Mouse (Mus musculus) embryonic fibroblast, embryonic 13.5 days (primary cell): ENCODE data around the gene Vamp5. TPM values are rescaled to one million over a fixed set of nuclear protein-coding genes. Genes with fewer than 3 reads are reported as not detected.
A peak's percentile ranks its signal among the peaks of the same experiment; 100 is the strongest.

Experiments used
- H3K27ac ChIP-seq: 2 replicates; pipeline ENCODE4 v1.5.1; 2012; ENCODE audit warnings: low read length, control low read depth, inconsistent platforms; ENCODE audit not compliant: insufficient read depth
- H3K4me1 ChIP-seq: 2 replicates; pipeline ENCODE4 v1.6.1; 2011; ENCODE audit warnings: low read length; ENCODE audit not compliant: control insufficient read depth, insufficient read depth
- H3K4me3 ChIP-seq: 2 replicates; pipeline ENCODE4 v1.5.1; 2011; ENCODE audit warnings: mild to moderate bottlenecking, control low read depth, low read length; ENCODE audit not compliant: insufficient read depth
- CTCF ChIP-seq: IDR thresholded peaks from 2 replicates; pipeline ENCODE4 v1.5.1; 2011; ENCODE audit warnings: mild to moderate bottlenecking, control low read depth, low read length, moderate library complexity, borderline replicate concordance; ENCODE audit not compliant: insufficient read depth
- POLR2A ChIP-seq: IDR thresholded peaks from 2 replicates; pipeline ENCODE4 v1.6.1; 2011; ENCODE audit warnings: low read depth, mild to moderate bottlenecking, control low read depth, low read length, moderate library complexity
- polyA plus RNA-seq: library from polyadenylated mRNA; stranded (reverse); fragments of >200 nt; gene quantifications from 2 replicates; pipeline ENCODE4 v1.2.4, GENCODE M21; 2011; ENCODE audit warnings: low read depth; ENCODE audit not compliant: missing spikeins, insufficient read length

Vamp5 gene
- polyA plus RNA-seq, 1 experiment = 20.1 TPM

GRCm38 (mm10) chr6:72370091-72370490, 10.2 kb downstream of the Vamp5 start:
- no peak overlapping the region for H3K4me3 ChIP-seq
- H3K4me1 ChIP-seq = peaks cover 10% of the 10 kb centered on the region; the same call in 1 of the 2 replicates
- H3K27ac ChIP-seq = peak overlapping the region; percentile 93
- TF ChIP-seq POLR2A = no peak
- no peak for TF ChIP-seq CTCF

- TF ChIP-seq POLR2A = no peak
- TF ChIP-seq CTCF = no peak
- Histone ChIP-seq H3K27ac (peak overlapping the region; percentile 93; the same call in 1 of the 2 replicates), H3K4me1 (peaks cover 10% of the 10 kb centered on the region; the same call in 1 of the 2 replicates), H3K4me3 (no peak overlapping the region)
Measured at GRCm38 (mm10) chr6:72369557-72369956, 10.7 kb downstream of the Vamp5 start.

GRCm38 (mm10) chr6:72367460-72367974, 12.8 kb downstream of the Vamp5 start:
- TF ChIP-seq CTCF (no peak), POLR2A (no peak)
- Histone ChIP-seq H3K27ac (no peak overlapping the region), H3K4me1 (peaks cover 10% of the 10 kb centered on the region; the same call in 1 of the 2 replicates), H3K4me3 (no peak overlapping the region)

DNA sequence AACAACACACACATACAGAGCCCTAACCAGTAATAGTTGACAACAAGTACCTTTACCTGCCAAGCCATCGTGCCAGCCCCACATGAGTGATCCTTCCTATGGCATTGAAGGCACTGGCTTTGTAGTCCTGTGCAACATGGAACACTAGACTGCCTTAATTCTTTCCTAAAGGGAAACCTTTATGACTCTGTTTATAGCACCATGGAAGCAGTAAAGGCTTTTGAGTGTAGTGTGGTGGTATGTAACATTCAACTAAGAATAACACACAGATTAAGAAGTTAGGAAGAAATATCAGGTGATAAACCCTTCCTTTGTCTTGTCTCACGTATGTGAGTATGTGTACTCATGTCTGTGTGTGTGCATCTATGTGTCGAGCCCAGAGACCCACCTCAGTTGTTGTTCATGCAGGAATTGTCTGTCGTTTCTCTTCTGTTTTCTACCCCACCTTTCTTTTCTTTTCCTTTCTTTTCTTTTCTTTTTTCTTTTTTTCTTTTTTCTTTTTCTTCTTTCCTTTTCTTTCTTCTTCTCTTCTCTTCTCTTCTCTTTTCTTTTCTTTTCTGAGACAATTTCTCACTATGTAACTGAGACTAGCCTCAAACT, 13.3 kb downstream of the Vamp5 start, which contains the start of gene Rnf181:
Rnf181 (minus strand) TSS at position 113 of the 600 bp plus-strand sequence.
- Histone ChIP-seq H3K4me1 (peaks cover 6% of the 10 kb centered on the region; the same call in 1 of the 2 replicates), H3K4me3 (no peak within 1 kb of the TSS), H3K27ac (no peak within 1 kb of the TSS)
- TF ChIP-seq CTCF (no peak), POLR2A (no peak)

DNA sequence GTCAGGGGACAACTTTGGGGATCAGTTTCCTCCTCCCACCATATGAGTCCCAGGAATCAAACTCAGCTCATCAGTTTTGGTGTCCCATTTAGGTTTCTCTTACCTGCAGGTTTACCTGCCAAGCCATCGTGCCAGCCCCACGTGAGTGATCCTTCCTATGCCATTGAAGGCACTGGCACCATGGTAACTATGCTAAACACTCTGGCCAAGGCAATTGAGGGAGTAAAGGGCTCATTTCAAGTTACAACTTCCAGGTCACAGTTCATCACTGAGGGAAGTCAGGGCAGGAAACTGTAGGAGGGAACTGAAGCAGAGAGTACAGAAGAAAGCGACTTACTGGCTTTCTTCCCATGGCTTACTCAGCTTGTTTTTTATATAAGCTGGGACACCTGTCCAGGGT, 14.0 kb downstream of the Vamp5 start:
- Histone ChIP-seq H3K4me1 (peaks cover 6% of the 10 kb centered on the region; the same call in 1 of the 2 replicates), H3K4me3 (no peak overlapping the region), H3K27ac (no peak overlapping the region)
- TF ChIP-seq CTCF (no peak), POLR2A (no peak)

DNA sequence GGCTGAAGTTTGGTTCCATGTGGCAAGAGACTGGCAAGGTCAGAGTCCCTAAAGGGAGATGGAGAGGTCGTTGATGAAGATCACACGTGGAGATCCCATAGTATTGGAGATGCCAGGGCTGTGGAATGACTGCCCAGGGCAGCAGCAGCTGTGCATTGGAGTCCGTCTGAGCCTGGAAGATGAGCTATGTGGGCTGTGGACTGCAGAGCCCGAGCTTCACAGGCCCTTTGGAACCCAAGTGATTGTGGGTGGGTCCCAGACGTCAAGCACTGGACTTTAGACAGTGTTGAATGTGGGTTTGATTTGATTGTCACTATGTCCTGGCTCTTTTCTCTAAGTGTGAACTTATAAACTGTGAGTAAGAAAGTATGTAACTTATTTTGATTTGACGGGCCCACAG, 15.3 kb downstream of the Vamp5 start:
- Histone ChIP-seq H3K4me1 (no peaks in the 10 kb centered on the region), H3K4me3 (no peak overlapping the region), H3K27ac (no peak overlapping the region)
- TF ChIP-seq CTCF = no peak
- TF ChIP-seq POLR2A = no peak

DNA sequence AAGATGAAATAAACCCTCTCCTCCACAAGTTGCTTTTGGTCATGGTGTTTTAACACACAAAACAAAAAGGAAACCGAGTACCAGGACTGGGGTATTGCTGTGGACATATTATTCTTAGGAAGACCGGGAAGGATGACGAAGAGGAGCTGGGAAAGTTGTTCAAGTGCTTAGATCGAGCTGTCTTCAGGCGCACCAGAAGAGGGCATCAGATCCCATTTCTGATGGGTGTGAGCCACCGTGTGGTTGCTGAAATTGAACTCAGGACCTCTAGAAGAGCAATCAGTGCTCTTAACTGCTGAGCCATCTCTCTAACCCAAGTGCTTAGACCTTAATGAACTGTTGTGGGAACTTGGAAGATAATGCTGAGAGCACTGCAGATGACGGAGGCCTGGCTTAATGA, 16.3 kb downstream of the Vamp5 start:
- no peak for TF ChIP-seq POLR2A
- TF ChIP-seq CTCF = peak; percentile 20; the same call in 1 of the 2 replicates
- H3K27ac ChIP-seq = no peak overlapping the region

DNA sequence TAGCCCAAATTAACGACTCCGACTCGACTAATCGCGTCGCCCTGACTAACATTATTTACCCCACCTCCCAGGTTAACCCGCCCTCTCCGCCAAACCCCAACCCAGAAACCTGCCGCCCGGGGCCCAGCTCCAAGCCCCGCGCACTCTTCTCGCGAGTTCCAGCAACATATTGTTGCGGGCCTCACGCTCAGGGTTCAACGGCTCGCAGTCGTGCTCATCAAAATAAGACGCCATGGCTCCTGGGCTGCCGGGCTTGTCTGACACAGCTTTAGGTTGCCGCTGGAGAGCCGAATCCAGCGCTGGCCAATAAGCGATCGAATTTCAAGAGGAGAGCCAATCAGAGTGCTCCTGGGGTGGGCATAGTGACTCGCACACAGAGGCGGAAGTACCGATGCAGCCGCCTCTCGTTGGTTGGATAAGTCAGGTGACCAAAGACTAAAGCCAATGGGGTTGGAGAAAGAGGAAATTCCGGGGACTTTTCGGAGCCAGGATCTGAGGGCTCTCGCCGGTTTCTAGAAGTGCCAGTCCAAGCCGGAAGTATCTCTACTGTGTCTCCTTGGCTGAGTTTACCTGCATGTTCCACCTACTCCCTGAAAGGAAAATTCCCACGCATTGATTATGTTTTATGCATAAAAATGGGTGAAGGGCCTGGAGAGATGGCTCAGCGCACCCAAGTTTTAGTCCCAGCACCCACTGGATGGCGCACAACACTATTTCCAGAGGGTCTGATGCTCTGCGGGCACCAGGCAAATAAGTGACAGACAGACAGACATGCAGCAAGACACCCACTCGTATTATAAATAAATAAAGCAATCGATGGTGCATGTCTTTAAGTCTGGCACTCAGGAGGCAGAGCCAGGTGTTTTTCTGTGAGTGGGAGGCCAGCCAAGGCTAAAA, 17.9 kb downstream of the Vamp5 start:
- TF ChIP-seq CTCF = no peak
- peak; percentile 83 for TF ChIP-seq POLR2A
- no peaks in the 10 kb centered on the region for H3K4me1 ChIP-seq
- H3K27ac ChIP-seq = peak overlapping the region; percentile 58

More for the DNA sequence above, 16.3 kb downstream of the Vamp5 start:
- H3K4me3 ChIP-seq = no peak overlapping the region
- H3K4me1 ChIP-seq = no peaks in the 10 kb centered on the region

GRCm38 (mm10) chr6:72361121-72361551, 19.1 kb downstream of the Vamp5 start:
- H3K4me3 ChIP-seq = peak overlapping the region; percentile 84
- no peak overlapping the region for H3K27ac ChIP-seq
- H3K4me1 ChIP-seq = peaks cover 4% of the 10 kb centered on the region; the same call in 1 of the 2 replicates
- no peak for TF ChIP-seq CTCF
- no peak; the same call in 1 of the 2 replicates for TF ChIP-seq POLR2A

More for the DNA sequence above, 17.9 kb downstream of the Vamp5 start:
- peak overlapping the region; percentile 84 for H3K4me3 ChIP-seq

- Histone ChIP-seq H3K4me1 (peaks cover 5% of the 10 kb centered on the region; the same call in 1 of the 2 replicates), H3K4me3 (no peak overlapping the region), H3K27ac (no peak overlapping the region)
- TF ChIP-seq CTCF (no peak), POLR2A (no peak)
Measured at GRCm38 (mm10) chr6:72360599-72360935, 19.7 kb downstream of the Vamp5 start.
